Mouse (Mus musculus) spleen, postnatal 0 days (tissue): Measurements from ENCODE around the gene Slc29a2. TPM values are rescaled to one million over a fixed set of nuclear protein-coding genes. Genes with fewer than 3 reads are reported as not detected.

Experiments
- polyA plus RNA-seq: library from polyadenylated mRNA; unstranded; fragments of >200 nt; fragmentation: Nextera tagmentation; extraction: Ambion mirVana; gene quantifications from 2 replicates; pipeline ENCODE4 v1.2.1, GENCODE M21; 2015

Gene Slc29a2
- 2.0 and 2.2 TPM in 2 replicates for polyA plus RNA-seq

DNA sequence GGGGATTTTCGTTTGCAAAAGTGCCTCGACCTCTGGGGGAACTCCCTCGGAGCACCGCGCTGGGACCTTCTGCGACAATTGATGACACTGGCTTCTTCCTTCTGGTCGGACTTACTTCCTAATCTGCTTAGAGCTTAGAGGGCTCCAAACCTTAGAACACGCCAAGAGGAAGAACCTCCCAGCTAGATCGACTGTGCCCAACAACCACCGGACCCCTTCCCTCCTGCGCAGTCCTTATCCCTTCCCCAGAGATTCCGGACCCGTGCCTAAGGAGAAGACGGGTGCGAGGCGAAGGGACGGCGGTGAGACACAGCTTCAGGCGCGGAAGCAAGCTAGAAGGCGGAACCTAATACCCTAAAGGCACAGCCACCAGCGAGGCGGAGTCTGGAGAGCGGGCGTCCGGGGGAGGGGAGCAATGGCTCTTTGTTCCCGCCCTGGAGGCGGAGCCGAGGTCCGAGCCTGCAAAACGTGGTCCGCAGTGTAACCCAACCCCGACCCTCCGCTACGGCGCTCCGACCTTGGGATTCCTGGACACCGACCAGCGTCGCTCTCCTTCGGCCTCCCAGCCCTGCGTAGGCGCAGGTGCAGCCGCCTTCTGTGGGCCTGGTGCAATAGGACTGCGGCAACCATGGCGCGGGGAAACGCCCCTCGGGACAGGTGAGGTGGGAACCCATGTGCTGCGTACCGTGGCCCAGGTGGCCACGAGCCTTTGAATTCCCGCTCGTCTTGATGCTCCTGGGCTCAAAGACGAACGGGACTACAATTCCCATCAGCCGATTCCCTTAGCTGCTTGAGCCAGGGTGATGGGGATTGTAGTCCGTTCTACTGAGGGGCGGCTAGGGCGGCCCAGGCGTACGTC is at the start of gene Slc29a2:
TSS of gene Slc29a2 (plus strand) at position 240 of the 859 bp plus-strand sequence.

DNA sequence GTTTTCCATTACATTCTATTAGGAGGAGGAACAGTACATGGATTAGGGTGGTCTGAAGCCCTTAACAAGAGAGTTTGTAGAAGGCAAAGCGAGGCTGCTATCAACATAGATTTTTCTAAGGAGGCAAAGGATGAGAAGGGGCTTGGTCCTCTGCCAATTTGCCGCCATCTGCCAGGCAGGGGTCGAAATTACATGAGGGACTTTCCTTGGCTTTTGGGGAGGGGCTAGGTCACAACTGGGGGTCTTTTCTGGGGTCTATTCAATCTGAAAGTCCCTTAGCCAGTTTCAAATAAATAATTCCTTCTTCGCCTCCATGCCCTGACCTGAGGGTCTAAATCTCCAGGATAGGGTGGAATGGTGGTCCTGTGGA is 33.4 kb upstream of the Slc29a2 start, which contains the start of gene Npas4:
TSS of gene Npas4 (minus strand) at position 61 of the 370 bp plus-strand sequence.

DNA sequence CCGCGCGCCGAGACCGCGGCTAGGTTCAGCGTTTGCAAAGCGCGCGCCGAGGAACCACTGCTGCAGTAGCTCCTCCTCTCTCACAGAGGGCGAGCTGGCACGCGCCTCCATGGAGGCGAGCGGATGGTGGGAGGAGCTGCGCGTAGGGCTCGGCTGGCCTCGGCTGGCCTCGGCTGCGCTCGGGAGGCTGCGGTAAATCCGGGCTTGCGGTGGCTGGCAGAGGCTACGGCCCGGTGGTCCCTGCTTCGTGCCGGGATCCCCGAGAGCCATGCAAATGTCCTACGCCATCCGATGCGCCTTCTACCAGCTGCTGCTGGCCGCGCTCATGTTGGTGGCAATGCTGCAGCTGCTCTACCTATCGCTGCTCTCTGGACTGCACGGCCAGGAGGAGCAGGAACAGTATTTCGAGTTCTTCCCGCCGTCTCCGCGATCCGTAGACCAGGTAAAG is 15.1 kb downstream of the Slc29a2 start, which contains the start of the genes B4gat1 and AC124502.3:
TSS of gene B4gat1 (plus strand) at position 118 of the 448 bp plus-strand sequence.
TSS of gene AC124502.3 (plus strand) at position 183 of the 448 bp plus-strand sequence.

GRCm38 (mm10) chr19:5040862-5041523 is 17.3 kb downstream of the Slc29a2 start, which contains the start of gene Brms1:
Brms1 (plus strand) TSS chr19:5041354.

GRCm38 (mm10) chr19:5050047-5050905 is 26.6 kb downstream of the Slc29a2 start, which contains the start of gene Rin1:
Rin1 (plus strand) TSS chr19:5050481.

DNA sequence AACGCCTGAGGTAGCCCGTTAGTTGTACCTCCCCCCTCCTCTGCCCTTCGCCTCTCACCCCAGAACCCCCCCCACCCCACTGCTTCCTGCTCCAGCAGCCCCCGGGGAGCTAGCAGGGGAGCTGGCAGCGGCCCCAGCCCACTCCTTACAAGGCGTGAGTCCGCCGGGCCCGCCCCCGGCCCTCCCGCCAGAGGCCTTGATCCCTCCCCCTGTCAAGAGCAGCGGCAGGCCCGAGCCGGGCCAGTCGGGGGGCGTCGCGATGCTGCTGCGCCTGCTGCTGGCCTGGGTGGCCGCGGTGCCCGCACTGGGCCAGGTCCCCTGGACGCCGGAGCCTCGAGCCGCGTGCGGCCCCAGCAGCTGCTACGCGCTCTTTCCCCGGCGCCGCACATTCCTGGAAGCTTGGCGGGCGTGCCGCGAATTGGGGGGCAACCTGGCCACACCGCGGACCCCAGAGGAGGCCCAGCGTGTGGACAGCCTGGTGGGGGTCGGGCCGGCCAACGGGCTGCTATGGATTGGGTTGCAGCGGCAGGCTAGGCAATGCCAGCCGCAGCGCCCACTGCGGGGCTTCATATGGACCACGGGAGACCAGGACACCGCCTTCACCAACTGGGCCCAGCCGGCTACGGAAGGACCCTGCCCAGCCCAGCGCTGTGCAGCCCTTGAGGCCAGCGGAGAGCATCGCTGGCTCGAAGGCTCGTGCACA is 44.4 kb downstream of the Slc29a2 start, which contains the start of gene Cd248:
TSS of gene Cd248 (plus strand) at position 212 of the 703 bp plus-strand sequence.

Other genes with a start within 250 kb of the Slc29a2 start
- 18.2 and 21.2 TPM in 2 replicates for gene Rbm4, start 230.0 kb upstream of the Slc29a2 start, polyA plus RNA-seq
- 15.6 and 16.1 TPM in 2 replicates for gene Gm21992, start 212.2 kb upstream of the Slc29a2 start, polyA plus RNA-seq
- 32.0 and 37.2 TPM in 2 replicates for gene Rbm14, start 212.2 kb upstream of the Slc29a2 start, polyA plus RNA-seq
- gene Ccs, start 184.5 kb upstream of the Slc29a2 start, polyA plus RNA-seq: 42.7 TPM in 2 replicates
- gene Ccdc87, start 184.5 kb upstream of the Slc29a2 start, polyA plus RNA-seq: not detected in 2 replicates
- gene Ctsf, start 168.7 kb upstream of the Slc29a2 start, polyA plus RNA-seq: 56.0 and 61.5 TPM in 2 replicates
- gene Actn3, start 146.0 kb upstream of the Slc29a2 start, polyA plus RNA-seq: 1.1 and 1.2 TPM in 2 replicates
- 13.3 and 14.1 TPM in 2 replicates for gene Zdhhc24, start 145.2 kb upstream of the Slc29a2 start, polyA plus RNA-seq
- gene Bbs1, start 117.2 kb upstream of the Slc29a2 start, polyA plus RNA-seq: 1.1 and 1.3 TPM in 2 replicates
- gene Dpp3, start 95.6 kb upstream of the Slc29a2 start, polyA plus RNA-seq: 39.0 and 42.5 TPM in 2 replicates
- 0.23 and 0.37 TPM in 2 replicates for gene Peli3, start 80.7 kb upstream of the Slc29a2 start, polyA plus RNA-seq
- gene Mrpl11, start 61.7 kb upstream of the Slc29a2 start, polyA plus RNA-seq: 61.8 and 64.4 TPM in 2 replicates
- 0.04 TPM in 1 of 2 replicates, not detected in the other for gene Npas4, start 33.5 kb upstream of the Slc29a2 start, polyA plus RNA-seq
- 11.1 and 13.7 TPM in 2 replicates for gene B4gat1, start 15.0 kb downstream of the Slc29a2 start, polyA plus RNA-seq
- 0.15 and 0.46 TPM in 2 replicates for gene AC124502.3, start 15.0 kb downstream of the Slc29a2 start, polyA plus RNA-seq
- 39.5 and 39.6 TPM in 2 replicates for gene Brms1, start 17.5 kb downstream of the Slc29a2 start, polyA plus RNA-seq
- gene Rin1, start 26.6 kb downstream of the Slc29a2 start, polyA plus RNA-seq: 0.75 and 0.99 TPM in 2 replicates
- 11.8 and 17.6 TPM in 2 replicates for gene Cd248, start 44.2 kb downstream of the Slc29a2 start, polyA plus RNA-seq
- gene Tmem151a, start 61.7 kb downstream of the Slc29a2 start, polyA plus RNA-seq: 4.4 and 4.5 TPM in 2 replicates
- gene Yif1a, start 64.7 kb downstream of the Slc29a2 start, polyA plus RNA-seq: 43.9 and 51.8 TPM in 2 replicates
- 0.78 and 0.99 TPM in 2 replicates for gene Cnih2, start 74.7 kb downstream of the Slc29a2 start, polyA plus RNA-seq
- gene Rab1b, start 83.2 kb downstream of the Slc29a2 start, polyA plus RNA-seq: 88.0 and 103 TPM in 2 replicates
- 2.9 and 4.6 TPM in 2 replicates for gene Klc2, start 94.7 kb downstream of the Slc29a2 start, polyA plus RNA-seq
- gene Pacs1, start 249.3 kb downstream of the Slc29a2 start, polyA plus RNA-seq: 9.6 and 10.2 TPM in 2 replicates